10 mouse cellular contexts compared by ENCODE assay signal in genomic region chr3:50983962-50984765, GRCm38 (mm10).
DNase-seq lines count a peak whose midpoint lies in the region; ATAC-seq and TF ChIP-seq lines count a peak whose summit lies in the region.
"Had no signal": no experiment of that assay in that cellular context is flagged by ENCODE, and none has a peak within 500 bp of the region (broad histone marks: within the 10 kb centered on the region; RNA-seq: fewer than 3 reads in every experiment).

No protein-coding gene starts in this region.

- no peaks in the 10 kb centered on the region for H3K27me3 ChIP-seq in lung, postnatal 0 days (replicated peaks; ENCODE audit: insufficient read depth, low read length)
- H3K27me3 ChIP-seq in limb, embryonic 10.5 days (ENCODE audit: low read depth, poor library complexity, severe bottlenecking), result no peaks in the 10 kb centered on the region

- no peak for TF ChIP-seq CTCF in lung, postnatal 0 days (IDR thresholded peaks at IDR 0.05)

- H3K9ac ChIP-seq in lung, postnatal 0 days (replicated peaks; ENCODE audit: low read depth), result no peak overlapping the region

- H3K27ac ChIP-seq in lung, postnatal 0 days (ENCODE audit: low read length), result no peak overlapping the region
- H3K27ac ChIP-seq in limb, embryonic 10.5 days, result peak overlapping the region; percentile 71

- H3K4me3 ChIP-seq in lung, postnatal 0 days (ENCODE audit: low read depth, low read length), result no peak overlapping the region
- no peak overlapping the region for H3K4me3 ChIP-seq in limb, embryonic 10.5 days

- no peaks in the 10 kb centered on the region for H3K36me3 ChIP-seq in lung, postnatal 0 days (ENCODE audit: insufficient read depth, low read length)
- H3K36me3 ChIP-seq in limb, embryonic 10.5 days, result no peaks in the 10 kb centered on the region

- DNase-seq in embryo, embryonic 9.5 days (ENCODE audit: extremely low spot score), result peak; percentile 31
- DNase-seq in embryo, embryonic 10 days (ENCODE audit: low spot score), result no peak
- DNase-seq in lung, postnatal 0 days (ENCODE audit: low spot score), result no peak
- no peak for DNase-seq in lung, postnatal 14 days
- peak; percentile 36 for DNase-seq in limb, embryonic 10.5 days (ENCODE audit: low spot score)
- DNase-seq in telencephalon, adult 2 months (ENCODE audit: low read depth, low spot score), result peak; percentile 94
- no peak for DNase-seq in adrenal gland, postnatal 4 days (ENCODE audit: low spot score in 2 of 2)
- no peak for DNase-seq in gastrocnemius, postnatal 36 days
- DNase-seq: cerebellum, postnatal 36 days; kidney, adult 18-20 months had no signal

- H3K4me1 ChIP-seq in lung, postnatal 0 days (ENCODE audit: insufficient read depth, low read depth, low read length), result no peaks in the 10 kb centered on the region; the same call in 1 of the 2 replicates
- peaks cover 28% of the 10 kb centered on the region for H3K4me1 ChIP-seq in limb, embryonic 10.5 days

- H3K9me3 ChIP-seq in lung, postnatal 0 days (ENCODE audit: low read length), result no peaks in the 10 kb centered on the region
- no peaks in the 10 kb centered on the region for H3K9me3 ChIP-seq in limb, embryonic 10.5 days (replicated peaks)

- no peak for TF ChIP-seq EP300 in lung, postnatal 0 days (IDR thresholded peaks at IDR 0.05)

- ATAC-seq in lung, postnatal 0 days, result peak; percentile 50

- WGBS in lung, postnatal 0 days, result 51% methylated on average over 12 of the region's 12 CpGs
- 63% methylated on average over 12 of the region's 12 CpGs for WGBS in limb, embryonic 10.5 days

- intact Hi-C loops in gastrocnemius, postnatal 36 days (cut with DNase I), result no loop called here

- no peak overlapping the region for H3K4me2 ChIP-seq in lung, postnatal 0 days (replicated peaks; ENCODE audit: low read depth, low read length)

Comparison
In these comparisons a context has a peak if more than half of its experiments do, and no peak if none do; other contexts are left out.
1. DNase-seq: peak in embryo, embryonic 9.5 days (single experiment), limb, embryonic 10.5 days (single experiment) and telencephalon, adult 2 months (single experiment); none in embryo, embryonic 10 days (single experiment), lung, postnatal 0 days (single experiment), lung, postnatal 14 days (single experiment), adrenal gland, postnatal 4 days (0 of 2) and gastrocnemius, postnatal 36 days (0 of 2).